Mouse (Mus musculus): ENCODE data around the gene Adnp. TPM values are rescaled to one million over a fixed set of nuclear protein-coding genes. Genes with fewer than 3 reads are reported as not detected.

Gene Adnp
- polyA plus RNA-seq, 1 experiment = 8.2 TPM

GRCm38 (mm10) chr2:168149241-168149640 lies 57.7 kb downstream of the Adnp start:
- no peak for TF ChIP-seq POLR2AphosphoS2 (IDR thresholded peaks at IDR 0.05; ENCODE audit: insufficient read length, low read depth)
- TF ChIP-seq POLR2A (IDR thresholded peaks at IDR 0.05; ENCODE audit: insufficient read length, low read depth) = no peak
- no peak for TF ChIP-seq TCF12 (IDR thresholded peaks at IDR 0.05; ENCODE audit: insufficient read depth, poor library complexity, severe bottlenecking)
- TF ChIP-seq CEBPB (IDR thresholded peaks at IDR 0.05; ENCODE audit: insufficient read depth, poor library complexity, severe bottlenecking) = no peak
- TF ChIP-seq REST (IDR thresholded peaks at IDR 0.05; ENCODE audit: insufficient read depth, insufficient read length) = no peak
- TF ChIP-seq TCF3 (IDR thresholded peaks at IDR 0.05; ENCODE audit: insufficient read length, low read depth) = no peak
- no peak for TF ChIP-seq MYOG (IDR thresholded peaks at IDR 0.05; ENCODE audit: control insufficient read depth in 1 of 3, insufficient read depth in 1 of 3, insufficient read length in 2 of 3, low read depth in 2 of 3)
- no peak for TF ChIP-seq E2F4 (IDR thresholded peaks at IDR 0.05; ENCODE audit: insufficient read depth)
- TF ChIP-seq USF1 (IDR thresholded peaks at IDR 0.05; ENCODE audit: low read depth) = no peak
- TF ChIP-seq SRF (IDR thresholded peaks at IDR 0.05; ENCODE audit: control insufficient read depth, insufficient read length, low read depth) = no peak
- no peak overlapping the region for H3K4me3 ChIP-seq
- no peak overlapping the region for H3K4me2 ChIP-seq (ENCODE audit: low read depth)
- H3K36me3 ChIP-seq (ENCODE audit: control insufficient read depth, insufficient read depth) = no peaks in the 10 kb centered on the region
- H3ac ChIP-seq (ENCODE audit: control insufficient read depth, insufficient read length) = no peak overlapping the region
- H3K27me3 ChIP-seq (ENCODE audit: control insufficient read depth, insufficient read depth, insufficient read length) = no peaks in the 10 kb centered on the region
- no peaks in the 10 kb centered on the region for H3K79me2 ChIP-seq (ENCODE audit: control insufficient read depth, insufficient read depth)

- Histone ChIP-seq H3K36me3 (ENCODE audit: control insufficient read depth, insufficient read depth) (no peaks in the 10 kb centered on the region), H3ac (ENCODE audit: control insufficient read depth, insufficient read length) (no peak overlapping the region), H3K4me2 (ENCODE audit: low read depth) (no peak overlapping the region), H3K4me3 (no peak overlapping the region), H3K79me2 (ENCODE audit: control insufficient read depth, insufficient read depth) (no peaks in the 10 kb centered on the region), H3K27me3 (ENCODE audit: control insufficient read depth, insufficient read depth, insufficient read length) (no peaks in the 10 kb centered on the region)
- TF ChIP-seq USF1 (IDR thresholded peaks at IDR 0.05; ENCODE audit: low read depth) (no peak), CEBPB (IDR thresholded peaks at IDR 0.05; ENCODE audit: insufficient read depth, poor library complexity, severe bottlenecking) (no peak), TCF3 (IDR thresholded peaks at IDR 0.05; ENCODE audit: insufficient read length, low read depth) (no peak), REST (IDR thresholded peaks at IDR 0.05; ENCODE audit: insufficient read depth, insufficient read length) (no peak), POLR2A (IDR thresholded peaks at IDR 0.05; ENCODE audit: insufficient read length, low read depth) (no peak), MAX (IDR thresholded peaks at IDR 0.05; ENCODE audit: low read depth) (no peak), E2F4 (IDR thresholded peaks at IDR 0.05; ENCODE audit: insufficient read depth) (no peak), POLR2AphosphoS2 (IDR thresholded peaks at IDR 0.05; ENCODE audit: insufficient read length, low read depth) (no peak), SRF (IDR thresholded peaks at IDR 0.05; ENCODE audit: control insufficient read depth, insufficient read length, low read depth) (no peak), MYOD1 (IDR thresholded peaks at IDR 0.05; ENCODE audit: control insufficient read depth in 1 of 3, insufficient read length in 2 of 3, low read depth in 2 of 3) (no peak), MYOG (IDR thresholded peaks at IDR 0.05; ENCODE audit: control insufficient read depth in 1 of 3, insufficient read depth in 1 of 3, insufficient read length in 2 of 3, low read depth in 2 of 3) (no peak), TCF12 (IDR thresholded peaks at IDR 0.05; ENCODE audit: insufficient read depth, poor library complexity, severe bottlenecking) (no peak)
Measured at GRCm38 (mm10) chr2:168147722-168148432, 59.0 kb downstream of the Adnp start.

GRCm38 (mm10) chr2:168145437-168145836 lies 61.5 kb downstream of the Adnp start:
- no peaks in the 10 kb centered on the region for H3K36me3 ChIP-seq (ENCODE audit: control insufficient read depth, insufficient read depth)
- no peaks in the 10 kb centered on the region for H3K79me2 ChIP-seq (ENCODE audit: control insufficient read depth, insufficient read depth)
- TF ChIP-seq E2F4 (IDR thresholded peaks at IDR 0.05; ENCODE audit: insufficient read depth) (no peak), POLR2AphosphoS2 (IDR thresholded peaks at IDR 0.05; ENCODE audit: insufficient read length, low read depth) (no peak), MYOG (IDR thresholded peaks at IDR 0.05; ENCODE audit: control insufficient read depth in 1 of 3, insufficient read depth in 1 of 3, insufficient read length in 2 of 3, low read depth in 2 of 3) (no peak), REST (IDR thresholded peaks at IDR 0.05; ENCODE audit: insufficient read depth, insufficient read length) (no peak), USF1 (IDR thresholded peaks at IDR 0.05; ENCODE audit: low read depth) (no peak), POLR2A (IDR thresholded peaks at IDR 0.05; ENCODE audit: insufficient read length, low read depth) (no peak), MYOD1 (IDR thresholded peaks at IDR 0.05; ENCODE audit: control insufficient read depth in 1 of 3, insufficient read length in 2 of 3, low read depth in 2 of 3) (no peak), CEBPB (IDR thresholded peaks at IDR 0.05; ENCODE audit: insufficient read depth, poor library complexity, severe bottlenecking) (no peak), TCF3 (IDR thresholded peaks at IDR 0.05; ENCODE audit: insufficient read length, low read depth) (no peak), MAX (IDR thresholded peaks at IDR 0.05; ENCODE audit: low read depth) (no peak), SRF (IDR thresholded peaks at IDR 0.05; ENCODE audit: control insufficient read depth, insufficient read length, low read depth) (no peak), TCF12 (IDR thresholded peaks at IDR 0.05; ENCODE audit: insufficient read depth, poor library complexity, severe bottlenecking) (no peak)
- H3K4me3 ChIP-seq = no peak overlapping the region
- H3ac ChIP-seq (ENCODE audit: control insufficient read depth, insufficient read length) = no peak overlapping the region
- no peak overlapping the region for H3K4me2 ChIP-seq (ENCODE audit: low read depth)
- no peaks in the 10 kb centered on the region for H3K27me3 ChIP-seq (ENCODE audit: control insufficient read depth, insufficient read depth, insufficient read length)

- TF ChIP-seq POLR2A (IDR thresholded peaks at IDR 0.05; ENCODE audit: insufficient read length, low read depth) (no peak), REST (IDR thresholded peaks at IDR 0.05; ENCODE audit: insufficient read depth, insufficient read length) (no peak), CEBPB (IDR thresholded peaks at IDR 0.05; ENCODE audit: insufficient read depth, poor library complexity, severe bottlenecking) (no peak), USF1 (IDR thresholded peaks at IDR 0.05; ENCODE audit: low read depth) (no peak), MYOD1 (IDR thresholded peaks at IDR 0.05; ENCODE audit: control insufficient read depth in 1 of 3, insufficient read length in 2 of 3, low read depth in 2 of 3) (no peak), E2F4 (IDR thresholded peaks at IDR 0.05; ENCODE audit: insufficient read depth) (no peak), POLR2AphosphoS2 (IDR thresholded peaks at IDR 0.05; ENCODE audit: insufficient read length, low read depth) (no peak), TCF12 (IDR thresholded peaks at IDR 0.05; ENCODE audit: insufficient read depth, poor library complexity, severe bottlenecking) (no peak), MAX (IDR thresholded peaks at IDR 0.05; ENCODE audit: low read depth) (no peak), TCF3 (IDR thresholded peaks at IDR 0.05; ENCODE audit: insufficient read length, low read depth) (no peak), SRF (IDR thresholded peaks at IDR 0.05; ENCODE audit: control insufficient read depth, insufficient read length, low read depth) (no peak), MYOG (IDR thresholded peaks at IDR 0.05; ENCODE audit: control insufficient read depth in 1 of 3, insufficient read depth in 1 of 3, insufficient read length in 2 of 3, low read depth in 2 of 3) (no peak)
- Histone ChIP-seq H3K79me2 (ENCODE audit: control insufficient read depth, insufficient read depth) (no peaks in the 10 kb centered on the region), H3ac (ENCODE audit: control insufficient read depth, insufficient read length) (no peak overlapping the region), H3K4me2 (ENCODE audit: low read depth) (no peak overlapping the region), H3K4me3 (no peak overlapping the region), H3K27me3 (ENCODE audit: control insufficient read depth, insufficient read depth, insufficient read length) (no peaks in the 10 kb centered on the region), H3K36me3 (ENCODE audit: control insufficient read depth, insufficient read depth) (no peaks in the 10 kb centered on the region)
Measured at GRCm38 (mm10) chr2:168143794-168144193, 63.1 kb downstream of the Adnp start.

Measured in myocyte (in vitro differentiated cells).